Mouse (Mus musculus) heart, postnatal 36 days (tissue): Measurements from ENCODE around the gene Tmem238. TPM values are rescaled to one million over a fixed set of nuclear protein-coding genes. Genes with fewer than 3 reads are reported as not detected.
"Not testable (repeated sequence)": the region's sequence is repeated elsewhere in the genome, so short reads cannot be mapped to it uniquely, and the experiment has no call there.

Source experiments
- DNase-seq, 2 experiments: peaks; one replicate each; pipeline ENCODE4 v3.0.0; 2021 to 2022
- intact Hi-C: fragments of 180-260 bp; cut with DNase I; formaldehyde crosslinking; loops from one replicate; pipeline ENCODE4 v1.15.1; 2025
- total RNA-seq, 2 experiments: library from RNA; stranded (reverse); gene quantifications; 2 replicates each; pipeline ENCODE4 v1.2.3; 2021

The Tmem238 gene
- 1 to 10 TPM; 4.4 to 5.7 TPM for total RNA-seq

- intact Hi-C loops = loop anchor here (2.0 kb wide), 1 partner anchor 49 kb away; the partner anchor contains the start of gene Kmt5c
- DNase-seq = peak in 1 of 2 experiments; percentile 58
These were observed at the start of gene Tmem238 for GRCm38 (mm10) chr7:4789436-4789935. Gene Tmem238, minus strand, starts transcription at chr7:4789656.

- intact Hi-C loops = no loop called here
- no peak for DNase-seq
These were observed 48.2 kb upstream of the Tmem238 start for GRCm38 (mm10) chr7:4837639-4838038.

- intact Hi-C loops = no loop called here
- DNase-seq = peak; percentile 32 to 46
These were observed 46.9 kb upstream of the Tmem238 start for GRCm38 (mm10) chr7:4836351-4836792.

GRCm38 (mm10) chr7:4835631-4836327 is 46.3 kb upstream of the Tmem238 start:
- intact Hi-C loops = no loop called here
- no peak for DNase-seq

GRCm38 (mm10) chr7:4830476-4830875 is 41.0 kb upstream of the Tmem238 start:
- intact Hi-C loops = no loop called here
- DNase-seq = no peak

GRCm38 (mm10) chr7:4825365-4825764 is 35.9 kb upstream of the Tmem238 start:
- intact Hi-C loops = no loop called here
- DNase-seq = no peak

GRCm38 (mm10) chr7:4822162-4822907 is 32.9 kb upstream of the Tmem238 start:
- intact Hi-C loops = no loop called here
- DNase-seq = no peak

- intact Hi-C loops = no loop called here
- no peak for DNase-seq
These were observed 32.2 kb upstream of the Tmem238 start for GRCm38 (mm10) chr7:4821690-4822089.

GRCm38 (mm10) chr7:4820925-4821324 is 31.5 kb upstream of the Tmem238 start:
- DNase-seq, intact Hi-C loops: not testable (repeated sequence)

GRCm38 (mm10) chr7:4816559-4816958 is 27.1 kb upstream of the Tmem238 start:
- intact Hi-C loops = loop anchor here (10.0 kb wide), 2 partner anchors 198 to 228 kb away; partner anchors contain the start of genes Fiz1, Gm44973 and Zfp524
- DNase-seq = no peak

- intact Hi-C loops = loop anchor here (2.0 to 10.0 kb wide), 5 partner anchors 52 to 232 kb away; partner anchors contain the start of genes Fiz1, Gm44973, Zfp524 and Zfp628
- no peak for DNase-seq
These were observed 23.8 kb upstream of the Tmem238 start for GRCm38 (mm10) chr7:4813105-4813791.

- intact Hi-C loops = loop anchor here (1.0 to 10.0 kb wide), 6 partner anchors 19 to 232 kb away; partner anchors contain the start of genes Fiz1, Gm44973, Zfp524 and Zfp628
- DNase-seq = peak; percentile 98
These were observed 23.0 kb upstream of the Tmem238 start, which contains the start of gene Ube2s for GRCm38 (mm10) chr7:4812303-4813104. Gene Ube2s, minus strand, starts transcription at chr7:4812590.

GRCm38 (mm10) chr7:4811842-4812302 is 22.4 kb upstream of the Tmem238 start:
- DNase-seq = no peak
- intact Hi-C loops = loop anchor here (1.0 to 10.0 kb wide), 7 partner anchors 19 to 233 kb away; partner anchors contain the start of genes Fiz1, Gm44973, Zfp524 and Zfp628

- intact Hi-C loops = loop anchor here (2.0 to 10.0 kb wide), 4 partner anchors 72 to 234 kb away; partner anchors contain the start of genes Fiz1, Gm44973 and Zfp524
- DNase-seq = not testable (repeated sequence)
These were observed 21.7 kb upstream of the Tmem238 start for GRCm38 (mm10) chr7:4811131-4811530.

GRCm38 (mm10) chr7:4806716-4807115 is 17.3 kb upstream of the Tmem238 start:
- intact Hi-C loops = loop anchor here (2.0 kb wide), 1 partner anchor 182 kb away; no protein-coding TSS in a partner anchor
- peak in 1 of 2 experiments; percentile 10 for DNase-seq

- DNase-seq = no peak
- intact Hi-C loops = no loop called here
These were observed 12.8 kb upstream of the Tmem238 start for GRCm38 (mm10) chr7:4802247-4802646.

- intact Hi-C loops = loop anchor here (2.0 to 10.0 kb wide), 2 partner anchors 239 to 259 kb away; partner anchors contain the start of gene Zfp580
- DNase-seq = peak in 1 of 2 experiments; percentile 18
These were observed 6.4 kb upstream of the Tmem238 start for GRCm38 (mm10) chr7:4795767-4796433.

GRCm38 (mm10) chr7:4794631-4795168 is 5.2 kb upstream of the Tmem238 start:
- no peak for DNase-seq
- intact Hi-C loops = loop anchor here (5.0 to 10.0 kb wide), 4 partner anchors 172 to 642 kb away; partner anchors contain the start of genes Ccdc106, Leng9, Zfp580 and Zfp865
